Mouse (Mus musculus) forebrain, embryonic 11.5 days (tissue): ENCODE measurements around the gene Apbb2. TPM values are rescaled to one million over a fixed set of nuclear protein-coding genes. Genes with fewer than 3 reads are reported as not detected.

ENCODE experiments used
- ATAC-seq: fragments of 200-750 bp; cut with Nextera tagmentation; replicated peaks from 2 replicates; pipeline ENCODE4 v1.8.0; 2017; ENCODE audit warnings: moderate TSS enrichment; ENCODE audit not compliant: low FRiP score
- DNase-seq: peaks from one replicate; pipeline ENCODE4 v3.0.0-alpha.2; 2017; ENCODE audit warnings: low spot score
- H3K27ac ChIP-seq: fragments of 300-500 bp; sonication (generic); 2 replicates; pipeline ENCODE4 v1.5.1; 2014; ENCODE audit warnings: low read depth, low read length
- H3K27me3 ChIP-seq: fragments of 300-500 bp; sonication (generic); 2 replicates; pipeline ENCODE4 v1.6.1; 2014; ENCODE audit warnings: mild to moderate bottlenecking, low read length, mixed read lengths; ENCODE audit not compliant: control insufficient read depth, insufficient read depth
- H3K36me3 ChIP-seq: fragments of 300-500 bp; sonication (generic); 2 replicates; pipeline ENCODE4 v1.6.1; 2014; ENCODE audit warnings: mild to moderate bottlenecking, low read length, moderate library complexity, mixed read lengths; ENCODE audit not compliant: control insufficient read depth, insufficient read depth
- H3K4me1 ChIP-seq: fragments of 300-500 bp; sonication (generic); replicated peaks from 2 replicates; pipeline ENCODE4 v1.6.1; 2014; ENCODE audit warnings: low read length, mixed read lengths; ENCODE audit not compliant: control insufficient read depth, insufficient read depth
- H3K4me2 ChIP-seq: fragments of 300-500 bp; sonication (generic); 2 replicates; pipeline ENCODE4 v1.6.1; 2014; ENCODE audit warnings: low read depth, mild to moderate bottlenecking, low read length, moderate library complexity, mixed read lengths; ENCODE audit not compliant: severe bottlenecking
- H3K4me3 ChIP-seq: fragments of 300-500 bp; sonication (generic); 2 replicates; pipeline ENCODE4 v1.5.1; 2014; ENCODE audit warnings: low read depth, low read length
- H3K9ac ChIP-seq: fragments of 300-500 bp; sonication (generic); 2 replicates; pipeline ENCODE4 v1.6.1; 2014; ENCODE audit warnings: low read length
- H3K9me3 ChIP-seq: fragments of 300-500 bp; sonication (generic); 2 replicates; pipeline ENCODE4 v1.6.1; 2016; ENCODE audit warnings: low read length, mixed read lengths; ENCODE audit not compliant: control insufficient read depth
- WGBS: fragments of 180-500 bp; shearing (Covaris S2); extraction: QIAGEN DNeasy Blood & Tissue Kit; methylation state at CpG from one replicate; pipeline ENCODE4 v1.1.7; 2014; 5-methylcytosine and 5-hydroxymethylcytosine counted together
- polyA plus RNA-seq: library from polyadenylated mRNA; unstranded; fragments of >200 nt; fragmentation: Nextera tagmentation; extraction: Ambion mirVana; gene quantifications from 2 replicates; pipeline ENCODE4 v1.2.1, GENCODE M21; 2014

Gene Apbb2
- polyA plus RNA-seq, 1 experiment from 2014 or later: 35.3 TPM

- 30% methylated on average over 11 of the region's 11 CpGs for WGBS
- H3K9me3 ChIP-seq: no peaks in the 10 kb centered on the region
- DNase-seq (no peak), ATAC-seq (no peak)
- no peak overlapping the region for H3K27ac ChIP-seq
- no peak overlapping the region for H3K9ac ChIP-seq
- no peaks in the 10 kb centered on the region for H3K27me3 ChIP-seq
- H3K36me3 ChIP-seq: no peaks in the 10 kb centered on the region
- peaks cover 10% of the 10 kb centered on the region for H3K4me1 ChIP-seq
- H3K4me3 ChIP-seq: peak overlapping the region; percentile 81
- peak overlapping the region; percentile 88; the same call in 1 of the 2 replicates for H3K4me2 ChIP-seq
Observed at GRCm38 (mm10) chr5:66619195-66619594, 611 bp upstream of the Apbb2 start.

GRCm38 (mm10) chr5:66617921-66618460, 593 bp downstream of the Apbb2 start:
- DNase-seq: no peak
- peaks cover 10% of the 10 kb centered on the region for H3K4me1 ChIP-seq
- WGBS: under 1% methylated on average over 54 of the region's 54 CpGs

GRCm38 (mm10) chr5:66614940-66615339, 3.6 kb downstream of the Apbb2 start:
- peak; percentile 15 for DNase-seq
- H3K36me3 ChIP-seq: no peaks in the 10 kb centered on the region
- H3K4me2 ChIP-seq: no peak overlapping the region
- 83% methylated on average over 4 of the region's 4 CpGs for WGBS
- H3K27me3 ChIP-seq: no peaks in the 10 kb centered on the region
- peaks cover 10% of the 10 kb centered on the region for H3K4me1 ChIP-seq
- no peaks in the 10 kb centered on the region for H3K9me3 ChIP-seq
- no peak overlapping the region for H3K9ac ChIP-seq
- H3K4me3 ChIP-seq: no peak overlapping the region
- no peak for ATAC-seq
- H3K27ac ChIP-seq: no peak overlapping the region

More at GRCm38 (mm10) chr5:66617921-66618460, 593 bp downstream of the Apbb2 start:
- Histone ChIP-seq H3K36me3 (no peaks in the 10 kb centered on the region), H3K27me3 (no peaks in the 10 kb centered on the region), H3K9ac (peak overlapping the region; percentile 92), H3K4me3 (peak overlapping the region; percentile 81), H3K4me2 (peak overlapping the region; percentile 88), H3K27ac (peak overlapping the region; percentile 95), H3K9me3 (no peaks in the 10 kb centered on the region)
- ATAC-seq: peak; percentile 67

GRCm38 (mm10) chr5:66613725-66614124, 4.9 kb downstream of the Apbb2 start:
- Histone ChIP-seq H3K27me3 (no peaks in the 10 kb centered on the region), H3K36me3 (no peaks in the 10 kb centered on the region), H3K4me2 (no peak overlapping the region), H3K4me3 (no peak overlapping the region), H3K27ac (no peak overlapping the region), H3K9me3 (no peaks in the 10 kb centered on the region), H3K9ac (no peak overlapping the region), H3K4me1 (peaks cover 4% of the 10 kb centered on the region)
- no peak for ATAC-seq
- WGBS: 74% methylated on average over 3 of the region's 3 CpGs
- no peak for DNase-seq

GRCm38 (mm10) chr5:66612964-66613363, 5.6 kb downstream of the Apbb2 start:
- WGBS: 81% methylated on average over 5 of the region's 5 CpGs

GRCm38 (mm10) chr5:66611851-66612250, 6.7 kb downstream of the Apbb2 start:
- ATAC-seq (no peak), DNase-seq (peak; percentile 16)
- H3K27me3 ChIP-seq: no peaks in the 10 kb centered on the region
- WGBS: 83% methylated on average over 4 of the region's 4 CpGs
- H3K36me3 ChIP-seq: no peaks in the 10 kb centered on the region
- no peak overlapping the region for H3K9ac ChIP-seq
- peaks cover 1% of the 10 kb centered on the region for H3K4me1 ChIP-seq
- H3K4me3 ChIP-seq: no peak overlapping the region
- no peak overlapping the region for H3K4me2 ChIP-seq
- H3K27ac ChIP-seq: no peak overlapping the region
- H3K9me3 ChIP-seq: no peaks in the 10 kb centered on the region

More at GRCm38 (mm10) chr5:66612964-66613363, 5.6 kb downstream of the Apbb2 start:
- H3K4me2 ChIP-seq: no peak overlapping the region
- no peaks in the 10 kb centered on the region for H3K27me3 ChIP-seq
- H3K9ac ChIP-seq: no peak overlapping the region
- ATAC-seq: no peak
- H3K4me3 ChIP-seq: no peak overlapping the region
- no peaks in the 10 kb centered on the region for H3K9me3 ChIP-seq
- no peaks in the 10 kb centered on the region for H3K36me3 ChIP-seq
- H3K4me1 ChIP-seq: peaks cover 4% of the 10 kb centered on the region
- peak; percentile 29 for DNase-seq
- no peak overlapping the region for H3K27ac ChIP-seq

- Histone ChIP-seq H3K9me3 (no peaks in the 10 kb centered on the region), H3K36me3 (no peaks in the 10 kb centered on the region), H3K27ac (no peak overlapping the region), H3K4me1 (no peaks in the 10 kb centered on the region; the same call in none of the 2 replicates), H3K4me3 (no peak overlapping the region), H3K4me2 (no peak overlapping the region), H3K9ac (no peak overlapping the region), H3K27me3 (no peaks in the 10 kb centered on the region)
- DNase-seq (peak; percentile 11), ATAC-seq (no peak)
- WGBS: 93% methylated on average over 5 of the region's 5 CpGs
Observed at GRCm38 (mm10) chr5:66611361-66611760, 7.2 kb downstream of the Apbb2 start.

- no peaks in the 10 kb centered on the region for H3K9me3 ChIP-seq
- H3K27ac ChIP-seq: no peak overlapping the region
- H3K4me1 ChIP-seq: no peaks in the 10 kb centered on the region; the same call in none of the 2 replicates
- no peak overlapping the region for H3K9ac ChIP-seq
- ATAC-seq (no peak), DNase-seq (peak; percentile 39)
- H3K4me2 ChIP-seq: no peak overlapping the region
- H3K36me3 ChIP-seq: no peaks in the 10 kb centered on the region
- 90% methylated on average over 12 of the region's 12 CpGs for WGBS
- no peak overlapping the region for H3K4me3 ChIP-seq
- no peaks in the 10 kb centered on the region for H3K27me3 ChIP-seq
Observed at GRCm38 (mm10) chr5:66610270-66610669, 8.3 kb downstream of the Apbb2 start.

GRCm38 (mm10) chr5:66609306-66609705, 9.3 kb downstream of the Apbb2 start:
- Histone ChIP-seq H3K27me3 (no peaks in the 10 kb centered on the region), H3K9me3 (no peaks in the 10 kb centered on the region), H3K9ac (no peak overlapping the region), H3K4me3 (no peak overlapping the region), H3K4me2 (no peak overlapping the region), H3K4me1 (no peaks in the 10 kb centered on the region; the same call in none of the 2 replicates), H3K36me3 (no peaks in the 10 kb centered on the region), H3K27ac (no peak overlapping the region)
- ATAC-seq: no peak
- WGBS: 83% methylated on average over 7 of the region's 7 CpGs
- peak; percentile 33 for DNase-seq
